Comparison of ENCODE assay signal across 21 mouse cellular contexts in genomic region chr12:45060804-45061203, GRCm38 (mm10). TPM values are rescaled to one million over a fixed set of nuclear protein-coding genes. Genes with fewer than 3 reads are reported as not detected.
A peak's percentile ranks its signal among the peaks of the same experiment; 100 is the strongest.
DNase-seq lines count a peak whose midpoint lies in the region; ATAC-seq lines count a peak whose summit lies in the region.
"Had no signal": no experiment of that assay in that cellular context is flagged by ENCODE, and none has a peak within 500 bp of the region (broad histone marks: within the 10 kb centered on the region; RNA-seq: fewer than 3 reads in every experiment).

No protein-coding gene starts in this region.

- H3K36me3 ChIP-seq in heart, embryonic 14.5 days (ENCODE audit: control insufficient read depth, insufficient read depth, low read length): no peaks in the 10 kb centered on the region
- no peaks in the 10 kb centered on the region for H3K36me3 ChIP-seq in intestine, embryonic 16.5 days (ENCODE audit: control insufficient read depth, insufficient read depth, low read length)
- no peaks in the 10 kb centered on the region for H3K36me3 ChIP-seq in stomach, embryonic 14.5 days (ENCODE audit: control insufficient read depth, insufficient read depth, low read length)
- no peaks in the 10 kb centered on the region for H3K36me3 ChIP-seq in kidney, embryonic 15.5 days
- no peaks in the 10 kb centered on the region for H3K36me3 ChIP-seq in midbrain, embryonic 11.5 days (ENCODE audit: control insufficient read depth, insufficient read depth, low read length)
- H3K36me3 ChIP-seq: embryonic facial prominence, embryonic 15.5 days; forebrain, embryonic 10.5 days; G1E; heart, embryonic 15.5 days; hindbrain, embryonic 10.5 days had no signal

- no peak for DNase-seq in heart, adult 9 months (ENCODE audit: low spot score in 2 of 2)
- no peak for DNase-seq in midbrain, embryonic 11.5 days (ENCODE audit: low spot score, missing footprints)
- DNase-seq: adrenal gland, adult 8-10 months; adrenal gland, postnatal 36 days; cerebellum, adult 8-10 months; cerebellum, postnatal 14 days; embryo, embryonic 11 days; gastrocnemius, postnatal 10 days; heart, adult 18-20 months had no signal

- H3K4me2 ChIP-seq in heart, embryonic 14.5 days (ENCODE audit: low read length): peak overlapping the region; percentile 4; the same call in 1 of the 2 replicates
- H3K4me2 ChIP-seq in intestine, embryonic 16.5 days (ENCODE audit: low read depth, low read length): 0 out of 2 replicates have a peak overlapping the region, but pooled peaks have one; percentile 2
- H3K4me2 ChIP-seq in stomach, embryonic 14.5 days (replicated peaks; ENCODE audit: low read depth, low read length): no peak overlapping the region
- H3K4me2 ChIP-seq in kidney, embryonic 15.5 days: no peak overlapping the region
- H3K4me2 ChIP-seq in midbrain, embryonic 11.5 days: no peak overlapping the region
- H3K4me2 ChIP-seq: embryonic facial prominence, embryonic 15.5 days; heart, embryonic 15.5 days; hindbrain, embryonic 14.5 days had no signal

- H3K4me1 ChIP-seq in heart, embryonic 14.5 days (ENCODE audit: control insufficient read depth in 2 of 2, insufficient read depth in 2 of 2, low read length in 2 of 2): peaks cover 8 to 26% of the 10 kb centered on the region in 2 experiments
- peaks cover 4% of the 10 kb centered on the region; the same call in 1 of the 2 replicates for H3K4me1 ChIP-seq in intestine, embryonic 16.5 days (ENCODE audit: control insufficient read depth, insufficient read depth, low read length)
- peaks cover 8% of the 10 kb centered on the region for H3K4me1 ChIP-seq in stomach, embryonic 14.5 days (ENCODE audit: control insufficient read depth, insufficient read depth, low read length)
- H3K4me1 ChIP-seq in kidney, embryonic 15.5 days: no peaks in the 10 kb centered on the region
- no peaks in the 10 kb centered on the region for H3K4me1 ChIP-seq in midbrain, embryonic 11.5 days (ENCODE audit: control insufficient read depth, insufficient read depth, low read length)
- H3K4me1 ChIP-seq: embryonic facial prominence, embryonic 15.5 days; forebrain, embryonic 10.5 days; hindbrain, embryonic 10.5 days had no signal

- no peak overlapping the region for H3K4me3 ChIP-seq in heart, embryonic 14.5 days (ENCODE audit: control insufficient read depth in 1 of 2, insufficient read depth in 1 of 2, low read depth in 1 of 2, low read length in 2 of 2)
- H3K4me3 ChIP-seq in intestine, embryonic 16.5 days (ENCODE audit: low read length): no peak overlapping the region
- no peak overlapping the region for H3K4me3 ChIP-seq in stomach, embryonic 14.5 days (ENCODE audit: low read depth, low read length)
- no peak overlapping the region for H3K4me3 ChIP-seq in kidney, embryonic 15.5 days (replicated peaks)
- H3K4me3 ChIP-seq in midbrain, embryonic 11.5 days (ENCODE audit: low read depth, low read length): no peak overlapping the region
- H3K4me3 ChIP-seq: embryonic facial prominence, embryonic 15.5 days; erythroblast, embryonic 14.5 days; forebrain, embryonic 10.5 days; heart, embryonic 15.5 days; hindbrain, embryonic 10.5 days had no signal

- H3K27me3 ChIP-seq in heart, embryonic 14.5 days (ENCODE audit: control insufficient read depth, insufficient read depth, low read length): no peaks in the 10 kb centered on the region
- H3K27me3 ChIP-seq in intestine, embryonic 16.5 days (replicated peaks; ENCODE audit: control insufficient read depth, insufficient read depth, low read length): no peaks in the 10 kb centered on the region
- no peaks in the 10 kb centered on the region for H3K27me3 ChIP-seq in stomach, embryonic 14.5 days (ENCODE audit: control insufficient read depth, insufficient read depth, low read length)
- no peaks in the 10 kb centered on the region for H3K27me3 ChIP-seq in kidney, embryonic 15.5 days
- H3K27me3 ChIP-seq in midbrain, embryonic 11.5 days (ENCODE audit: control insufficient read depth, insufficient read depth, low read length): no peaks in the 10 kb centered on the region
- H3K27me3 ChIP-seq: embryonic facial prominence, embryonic 15.5 days; heart, embryonic 15.5 days had no signal

- no peaks in the 10 kb centered on the region for H3K9me3 ChIP-seq in heart, embryonic 14.5 days (ENCODE audit: control insufficient read depth, low read length)
- H3K9me3 ChIP-seq in intestine, embryonic 16.5 days (ENCODE audit: control insufficient read depth, low read length): no peaks in the 10 kb centered on the region
- H3K9me3 ChIP-seq in stomach, embryonic 14.5 days (ENCODE audit: control insufficient read depth, low read depth, low read length): no peaks in the 10 kb centered on the region
- H3K9me3 ChIP-seq in kidney, embryonic 15.5 days (replicated peaks): no peaks in the 10 kb centered on the region
- no peaks in the 10 kb centered on the region for H3K9me3 ChIP-seq in midbrain, embryonic 11.5 days (ENCODE audit: control insufficient read depth, low read length)
- H3K9me3 ChIP-seq: embryonic facial prominence, embryonic 15.5 days; forebrain, embryonic 10.5 days; heart, embryonic 15.5 days; hindbrain, embryonic 10.5 days had no signal

- ATAC-seq in heart, embryonic 14.5 days (ENCODE audit: insufficient number of reproducible peaks, insufficient read depth, low FRiP score, low read depth): no peak
- ATAC-seq in intestine, embryonic 16.5 days: peak; percentile 87
- ATAC-seq in stomach, embryonic 14.5 days (ENCODE audit: insufficient number of reproducible peaks, insufficient read depth, low FRiP score, low read depth): peak; percentile 71; the same call in 1 of the 2 replicates
- ATAC-seq in kidney, embryonic 15.5 days (replicated peaks; ENCODE audit: low FRiP score): no peak
- no peak for ATAC-seq in midbrain, embryonic 11.5 days (ENCODE audit: low FRiP score)
- ATAC-seq: forebrain, embryonic 14.5 days had no signal

- H3K27ac ChIP-seq in heart, embryonic 14.5 days (replicated peaks in 1 of 2; ENCODE audit: control insufficient read depth in 1 of 2, insufficient read depth in 1 of 2, low read depth in 2 of 2, low read length in 2 of 2): no peak overlapping the region
- no peak overlapping the region for H3K27ac ChIP-seq in intestine, embryonic 16.5 days (ENCODE audit: low read length)
- no peak overlapping the region for H3K27ac ChIP-seq in stomach, embryonic 14.5 days (ENCODE audit: low read length)
- no peak overlapping the region for H3K27ac ChIP-seq in kidney, embryonic 15.5 days
- H3K27ac ChIP-seq in midbrain, embryonic 11.5 days (ENCODE audit: low read depth, low read length): no peak overlapping the region
- H3K27ac ChIP-seq: embryonic facial prominence, embryonic 15.5 days; forebrain, embryonic 10.5 days; heart, embryonic 15.5 days; hindbrain, embryonic 10.5 days; hindbrain, embryonic 14.5 days had no signal

- 26% methylated on average over 6 of the region's 6 CpGs for WGBS in heart, embryonic 14.5 days
- 56% methylated on average over 6 of the region's 6 CpGs for WGBS in intestine, embryonic 16.5 days
- 57% methylated on average over 6 of the region's 6 CpGs for WGBS in stomach, embryonic 14.5 days
- WGBS in kidney, embryonic 15.5 days: 83% methylated on average over 6 of the region's 6 CpGs
- 93% methylated on average over 6 of the region's 6 CpGs for WGBS in midbrain, embryonic 11.5 days

- H3K9ac ChIP-seq in heart, embryonic 14.5 days (ENCODE audit: low read length): no peak overlapping the region
- no peak overlapping the region for H3K9ac ChIP-seq in intestine, embryonic 16.5 days (ENCODE audit: low read depth, low read length)
- H3K9ac ChIP-seq in stomach, embryonic 14.5 days (replicated peaks; ENCODE audit: low read depth, low read length): no peak overlapping the region
- H3K9ac ChIP-seq in kidney, embryonic 15.5 days: no peak overlapping the region
- H3K9ac ChIP-seq in midbrain, embryonic 11.5 days (ENCODE audit: low read length): no peak overlapping the region
- H3K9ac ChIP-seq: embryonic facial prominence, embryonic 15.5 days; heart, embryonic 15.5 days; hindbrain, embryonic 14.5 days had no signal

RNA-seq across cellular contexts. Expression of gene Stxbp6, which starts 13.7 kb away (rescaled TPM):
- 15.5 and 17.9 TPM in 2 replicates for polyA plus RNA-seq in heart, embryonic 14.5 days (2014; fragmentation: Nextera tagmentation; extraction: Ambion mirVana)
- 11.6 and 17.4 TPM in 2 replicates for polyA plus RNA-seq in intestine, embryonic 16.5 days (2015; fragmentation: Nextera tagmentation; extraction: Ambion mirVana)
- 19.5 and 22.0 TPM in 2 replicates for polyA plus RNA-seq in stomach, embryonic 14.5 days (2014; fragmentation: Nextera tagmentation; extraction: Ambion mirVana)
- 39.7 and 40.2 TPM in 2 replicates for polyA plus RNA-seq in kidney, embryonic 15.5 days (2015; fragmentation: Nextera tagmentation; extraction: Ambion mirVana)
- polyA plus RNA-seq in midbrain, embryonic 11.5 days (2014; fragmentation: Nextera tagmentation; extraction: Ambion mirVana): 21.3 and 21.9 TPM in 2 replicates
- polyA plus RNA-seq: erythroblast, embryonic 14.5 days; G1E had no signal

Comparison
In these comparisons a context has a peak if more than half of its experiments do, and no peak if none do; other contexts are left out.
1. ATAC-seq: peak in intestine, embryonic 16.5 days (single experiment) and stomach, embryonic 14.5 days (single experiment); none in heart, embryonic 14.5 days (single experiment), kidney, embryonic 15.5 days (single experiment) and midbrain, embryonic 11.5 days (single experiment).
2. H3K4me2 ChIP-seq: peak in heart, embryonic 14.5 days (single experiment) and intestine, embryonic 16.5 days (single experiment); none in stomach, embryonic 14.5 days (single experiment), kidney, embryonic 15.5 days (single experiment) and midbrain, embryonic 11.5 days (single experiment).